Mouse (Mus musculus): ENCODE measurements around the gene Dnajb4. TPM values are rescaled to one million over a fixed set of nuclear protein-coding genes. Genes with fewer than 3 reads are reported as not detected.
"Not testable (repeated sequence)": the region's sequence is repeated elsewhere in the genome, so short reads cannot be mapped to it uniquely, and the experiment has no call there.

The Dnajb4 gene
- polyA plus RNA-seq, 1 experiment, result not detected

DNA sequence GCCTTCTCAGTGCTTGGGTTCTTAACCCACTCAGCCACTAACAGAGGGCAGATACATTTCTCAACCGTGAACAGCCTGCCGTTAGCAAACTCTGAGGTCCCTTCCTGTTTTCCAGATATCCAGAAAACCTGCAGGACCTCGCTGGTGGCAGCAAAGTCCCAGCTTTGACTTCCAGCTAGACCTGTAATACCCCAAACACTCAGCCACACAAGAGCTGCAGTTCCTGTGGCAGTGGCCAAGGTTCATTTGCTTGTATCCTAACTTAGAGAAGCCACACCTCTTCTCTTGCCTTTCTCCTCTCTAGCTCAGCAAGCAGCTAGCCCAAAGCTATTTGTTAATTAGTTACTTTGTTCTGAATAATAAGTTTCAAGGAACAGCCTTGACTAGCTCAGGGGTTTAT is 60.2 kb downstream of the Dnajb4 start:
- H3K4me3 ChIP-seq (ENCODE audit: insufficient read depth, low read depth, low read length), result no peak overlapping the region
- no peak overlapping the region for H3K27ac ChIP-seq (ENCODE audit: insufficient read depth, low read depth, low read length)
- 78% methylated on average over 3 of the region's 3 CpGs for WGBS
- TF ChIP-seq POLR2A (IDR thresholded peaks at IDR 0.05; ENCODE audit: insufficient read depth, low read depth, low read length) (no peak), CTCF (IDR thresholded peaks at IDR 0.05; ENCODE audit: insufficient read depth, low read depth, low read length) (no peak)
- peaks cover 5% of the 10 kb centered on the region for H3K4me1 ChIP-seq (ENCODE audit: control insufficient read depth, insufficient read depth, low read length)

- Histone ChIP-seq H3K27ac (ENCODE audit: insufficient read depth, low read depth, low read length) (no peak overlapping the region), H3K4me3 (ENCODE audit: insufficient read depth, low read depth, low read length) (no peak overlapping the region), H3K4me1 (ENCODE audit: control insufficient read depth, insufficient read depth, low read length) (peaks cover 5% of the 10 kb centered on the region)
- WGBS, result 83% methylated on average over 7 of the region's 7 CpGs
- TF ChIP-seq POLR2A (IDR thresholded peaks at IDR 0.05; ENCODE audit: insufficient read depth, low read depth, low read length), result no peak
- TF ChIP-seq CTCF (IDR thresholded peaks at IDR 0.05; ENCODE audit: insufficient read depth, low read depth, low read length), result no peak
Measured at GRCm38 (mm10) chr3:152149449-152149848, 60.7 kb downstream of the Dnajb4 start.

GRCm38 (mm10) chr3:152147085-152147831 is 62.8 kb downstream of the Dnajb4 start:
- Histone ChIP-seq H3K4me1 (ENCODE audit: control insufficient read depth, insufficient read depth, low read length) (peaks cover 5% of the 10 kb centered on the region), H3K27ac (ENCODE audit: insufficient read depth, low read depth, low read length) (no peak overlapping the region), H3K4me3 (ENCODE audit: insufficient read depth, low read depth, low read length) (no peak overlapping the region)
- TF ChIP-seq CTCF (IDR thresholded peaks at IDR 0.05; ENCODE audit: insufficient read depth, low read depth, low read length), result no peak
- no peak for TF ChIP-seq POLR2A (IDR thresholded peaks at IDR 0.05; ENCODE audit: insufficient read depth, low read depth, low read length)
- 78% methylated on average over 12 of the region's 12 CpGs for WGBS

- Histone ChIP-seq H3K4me1 (ENCODE audit: control insufficient read depth, insufficient read depth, low read length) (peaks cover 5% of the 10 kb centered on the region), H3K27ac (ENCODE audit: insufficient read depth, low read depth, low read length) (no peak overlapping the region), H3K4me3 (ENCODE audit: insufficient read depth, low read depth, low read length) (no peak overlapping the region)
- TF ChIP-seq POLR2A (IDR thresholded peaks at IDR 0.05; ENCODE audit: insufficient read depth, low read depth, low read length) (no peak), CTCF (IDR thresholded peaks at IDR 0.05; ENCODE audit: insufficient read depth, low read depth, low read length) (no peak)
- WGBS, result 45% methylated on average over 2 of the region's 2 CpGs
Measured at GRCm38 (mm10) chr3:152145186-152145585, 64.9 kb downstream of the Dnajb4 start.

DNA sequence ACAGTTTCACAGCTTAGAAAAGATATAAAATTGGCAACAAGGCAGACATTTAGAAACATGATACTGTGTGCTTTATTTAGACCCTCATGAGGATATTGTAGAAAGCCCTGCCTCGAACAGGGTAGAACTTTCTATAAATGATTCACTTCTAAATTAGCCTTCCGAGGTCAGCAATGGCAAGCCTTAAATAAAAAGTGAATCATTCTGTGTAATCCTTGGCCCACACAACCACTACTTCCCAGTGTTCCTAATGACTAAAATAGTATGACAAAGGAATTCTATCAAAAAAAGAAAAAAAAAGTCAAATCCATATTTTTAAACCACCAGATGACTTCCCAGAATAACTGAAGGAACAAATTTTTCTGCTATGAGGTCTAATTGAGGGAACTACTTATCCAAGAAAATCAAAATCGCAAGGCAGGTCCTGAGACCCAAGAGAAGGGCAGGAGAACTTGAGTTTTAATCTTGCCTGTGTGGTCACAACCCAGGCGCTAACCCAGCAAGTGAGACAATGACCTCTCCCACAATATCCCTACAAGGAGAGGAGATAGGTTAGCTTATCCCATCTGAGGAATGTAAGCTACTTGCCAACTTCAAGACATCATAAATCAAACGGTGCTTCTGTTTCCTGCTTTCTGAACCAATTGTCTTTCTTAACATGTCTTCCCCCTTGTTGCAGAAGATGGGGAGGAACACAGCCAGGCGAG is 67.0 kb downstream of the Dnajb4 start:
- WGBS, result 63% methylated on average over 6 of the region's 6 CpGs
- TF ChIP-seq POLR2A (IDR thresholded peaks at IDR 0.05; ENCODE audit: insufficient read depth, low read depth, low read length) (no peak), CTCF (IDR thresholded peaks at IDR 0.05; ENCODE audit: insufficient read depth, low read depth, low read length) (no peak)
- no peak overlapping the region for H3K27ac ChIP-seq (ENCODE audit: insufficient read depth, low read depth, low read length)
- peaks cover 5% of the 10 kb centered on the region for H3K4me1 ChIP-seq (ENCODE audit: control insufficient read depth, insufficient read depth, low read length)
- no peak overlapping the region for H3K4me3 ChIP-seq (ENCODE audit: insufficient read depth, low read depth, low read length)

- no peak overlapping the region for H3K4me3 ChIP-seq (ENCODE audit: insufficient read depth, low read depth, low read length)
- H3K27ac ChIP-seq (ENCODE audit: insufficient read depth, low read depth, low read length), result no peak overlapping the region
- WGBS, result 89% methylated on average over 3 of the region's 3 CpGs
- no peak for TF ChIP-seq CTCF (IDR thresholded peaks at IDR 0.05; ENCODE audit: insufficient read depth, low read depth, low read length)
- TF ChIP-seq POLR2A (IDR thresholded peaks at IDR 0.05; ENCODE audit: insufficient read depth, low read depth, low read length), result no peak
- H3K4me1 ChIP-seq (ENCODE audit: control insufficient read depth, insufficient read depth, low read length), result peaks cover 5% of the 10 kb centered on the region
Measured at GRCm38 (mm10) chr3:152142146-152142545, 68.0 kb downstream of the Dnajb4 start.

GRCm38 (mm10) chr3:152139308-152139707 is 70.8 kb downstream of the Dnajb4 start:
- WGBS, result 96% methylated on average over 3 of the region's 3 CpGs
- H3K4me3 ChIP-seq (ENCODE audit: insufficient read depth, low read depth, low read length); H3K4me1 ChIP-seq (ENCODE audit: control insufficient read depth, insufficient read depth, low read length); H3K27ac ChIP-seq (ENCODE audit: insufficient read depth, low read depth, low read length): not testable (repeated sequence)

- not testable (repeated sequence) for H3K4me3 ChIP-seq (ENCODE audit: insufficient read depth, low read depth, low read length); H3K27ac ChIP-seq (ENCODE audit: insufficient read depth, low read depth, low read length); H3K4me1 ChIP-seq (ENCODE audit: control insufficient read depth, insufficient read depth, low read length)
- WGBS, result 89% methylated on average over 16 of the region's 16 CpGs
Measured at GRCm38 (mm10) chr3:152136106-152136505, 74.0 kb downstream of the Dnajb4 start.

GRCm38 (mm10) chr3:152133621-152134020 is 76.5 kb downstream of the Dnajb4 start:
- Histone ChIP-seq H3K4me3 (ENCODE audit: insufficient read depth, low read depth, low read length) (no peak overlapping the region), H3K4me1 (ENCODE audit: control insufficient read depth, insufficient read depth, low read length) (no peaks in the 10 kb centered on the region), H3K27ac (ENCODE audit: insufficient read depth, low read depth, low read length) (no peak overlapping the region)
- WGBS, result 52% methylated on average over 9 of the region's 9 CpGs
- no peak for TF ChIP-seq CTCF (IDR thresholded peaks at IDR 0.05; ENCODE audit: insufficient read depth, low read depth, low read length)
- TF ChIP-seq POLR2A (IDR thresholded peaks at IDR 0.05; ENCODE audit: insufficient read depth, low read depth, low read length), result no peak
